Mouse (Mus musculus) embryonic fibroblast, embryonic 13.5 days (primary cell): ENCODE measurements around the gene Parp6. TPM values are rescaled to one million over a fixed set of nuclear protein-coding genes. Genes with fewer than 3 reads are reported as not detected.

Experiments
- H3K27ac ChIP-seq: 2 replicates; pipeline ENCODE4 v1.5.1; 2012; ENCODE audit warnings: low read length, control low read depth, inconsistent platforms; ENCODE audit not compliant: insufficient read depth
- H3K4me1 ChIP-seq: 2 replicates; pipeline ENCODE4 v1.6.1; 2011; ENCODE audit warnings: low read length; ENCODE audit not compliant: control insufficient read depth, insufficient read depth
- H3K4me3 ChIP-seq: 2 replicates; pipeline ENCODE4 v1.5.1; 2011; ENCODE audit warnings: mild to moderate bottlenecking, control low read depth, low read length; ENCODE audit not compliant: insufficient read depth
- CTCF ChIP-seq: IDR thresholded peaks from 2 replicates; pipeline ENCODE4 v1.5.1; 2011; ENCODE audit warnings: mild to moderate bottlenecking, control low read depth, low read length, moderate library complexity, borderline replicate concordance; ENCODE audit not compliant: insufficient read depth
- POLR2A ChIP-seq: IDR thresholded peaks from 2 replicates; pipeline ENCODE4 v1.6.1; 2011; ENCODE audit warnings: low read depth, mild to moderate bottlenecking, control low read depth, low read length, moderate library complexity
- polyA plus RNA-seq: library from polyadenylated mRNA; stranded (reverse); fragments of >200 nt; gene quantifications from 2 replicates; pipeline ENCODE4 v1.2.4, GENCODE M21; 2011; ENCODE audit warnings: low read depth; ENCODE audit not compliant: missing spikeins, insufficient read length

Parp6 gene
- polyA plus RNA-seq, 1 experiment: 30.5 TPM

DNA sequence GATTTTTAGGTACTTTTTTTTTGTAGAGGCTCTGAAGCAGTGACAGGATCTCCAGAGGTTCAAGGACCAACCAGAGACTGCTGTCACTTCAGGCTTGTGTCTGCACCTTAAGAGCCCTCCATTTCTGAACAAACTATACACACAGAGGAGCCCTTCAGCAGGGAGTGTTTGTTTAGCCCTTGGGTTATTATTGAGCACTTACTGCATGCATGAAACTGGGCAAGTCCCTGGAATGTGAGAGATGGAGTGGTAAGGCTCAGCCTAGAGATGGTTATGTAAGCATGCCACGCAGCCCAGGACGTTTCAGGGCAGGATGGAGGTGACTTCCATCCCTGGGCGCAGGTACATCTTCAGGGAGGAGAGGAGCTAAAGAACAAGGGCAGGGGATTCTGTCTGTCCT lies 79.3 kb downstream of the Parp6 start:
- no peak overlapping the region for H3K27ac ChIP-seq
- TF ChIP-seq CTCF (no peak), POLR2A (no peak)
- no peak overlapping the region for H3K4me3 ChIP-seq
- H3K4me1 ChIP-seq: no peaks in the 10 kb centered on the region

Other genes with a start within 250 kb of the Parp6 start
- 162 TPM in 2 replicates for gene Arih1, start 130.7 kb upstream of the Parp6 start, polyA plus RNA-seq
- 144 TPM in 2 replicates for gene Hexa, start 77.7 kb upstream of the Parp6 start, polyA plus RNA-seq
- gene Tmem202, start 77.4 kb upstream of the Parp6 start, polyA plus RNA-seq: 2.3 and 2.4 TPM in 2 replicates
- not detected in 2 replicates for gene Celf6, start 39.4 kb upstream of the Parp6 start, polyA plus RNA-seq
- 1,030 and 1,261 TPM in 2 replicates for gene Pkm, start 39.1 kb downstream of the Parp6 start, polyA plus RNA-seq
- gene Gramd2, start 62.9 kb downstream of the Parp6 start, polyA plus RNA-seq: 0.53 and 0.67 TPM in 2 replicates
- 11.9 and 12.1 TPM in 2 replicates for gene Senp8, start 133.4 kb downstream of the Parp6 start, polyA plus RNA-seq
- 38.4 and 38.7 TPM in 2 replicates for gene Myo9a, start 133.6 kb downstream of the Parp6 start, polyA plus RNA-seq